Mouse (Mus musculus): ENCODE measurements at regions not wholly inside any gene's neighbourhood (a gene's known extent, or its start where the extent isn't known, plus 50 kb on each side); places are given as distances from the start of the nearest gene placed in this dataset.

DNA sequence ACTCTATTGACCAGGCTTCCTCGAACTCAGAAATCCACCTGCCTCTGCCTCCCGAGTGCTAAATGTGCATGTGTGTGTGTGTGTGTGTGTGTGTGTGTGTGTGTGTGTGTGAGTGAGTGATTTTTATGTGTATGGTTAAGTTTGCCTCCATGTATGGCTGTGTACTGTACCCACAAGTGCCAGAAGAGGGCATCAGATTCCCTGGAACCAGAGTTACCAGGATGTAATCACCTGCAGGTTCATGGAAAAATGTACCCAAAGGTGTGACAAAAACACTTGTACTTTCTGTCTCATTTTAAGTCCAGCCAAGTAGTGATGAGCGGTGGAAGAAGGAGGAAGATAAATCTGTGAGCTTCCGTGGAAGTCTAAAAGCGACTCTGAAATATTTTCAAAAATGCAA is 68.2 kb upstream of the Cachd1 start:
- TF ChIP-seq CTCF (IDR thresholded peaks at IDR 0.05; ENCODE audit: borderline replicate concordance, extremely low read depth, insufficient read depth, insufficient read length) (peak; percentile 41; the same call in 1 of the 2 replicates), POLR2A (IDR thresholded peaks at IDR 0.05; ENCODE audit: borderline replicate concordance, extremely low read depth, insufficient read depth, insufficient read length, poor library complexity, severe bottlenecking) (no peak)
